Mouse (Mus musculus): ENCODE results near the gene Cd180.
A peak's percentile ranks its signal among the peaks of the same experiment; 100 is the strongest.

Cd180 gene

GRCm38 (mm10) chr13:102693341-102693801 lies at the start of gene Cd180:
TSS of gene Cd180 (plus strand) at chr13:102693558.
- DNase-seq (ENCODE audit: low read depth), result no peak

GRCm38 (mm10) chr13:102644344-102644743 lies 49.0 kb upstream of the Cd180 start:
- DNase-seq (ENCODE audit: low read depth), result no peak

- peak; percentile 79 for DNase-seq (ENCODE audit: low read depth)
Measured at GRCm38 (mm10) chr13:102644789-102645551, 48.4 kb upstream of the Cd180 start.

- DNase-seq (ENCODE audit: low read depth), result no peak
Measured at GRCm38 (mm10) chr13:102646271-102646771, 47.0 kb upstream of the Cd180 start.

GRCm38 (mm10) chr13:102647511-102647910 lies 45.8 kb upstream of the Cd180 start:
- no peak for DNase-seq (ENCODE audit: low read depth)

- DNase-seq (ENCODE audit: low read depth), result no peak
Measured at GRCm38 (mm10) chr13:102652303-102652889, 41.0 kb upstream of the Cd180 start.

- no peak for DNase-seq (ENCODE audit: low read depth)
Measured at GRCm38 (mm10) chr13:102655071-102655570, 38.2 kb upstream of the Cd180 start.

GRCm38 (mm10) chr13:102656153-102656690 lies 37.1 kb upstream of the Cd180 start:
- no peak for DNase-seq (ENCODE audit: low read depth)

- DNase-seq (ENCODE audit: low read depth), result no peak
Measured at GRCm38 (mm10) chr13:102658223-102658839, 35.0 kb upstream of the Cd180 start.

- no peak for DNase-seq (ENCODE audit: low read depth)
Measured at GRCm38 (mm10) chr13:102664041-102664440, 29.3 kb upstream of the Cd180 start.

GRCm38 (mm10) chr13:102664843-102665587 lies 28.3 kb upstream of the Cd180 start:
- peak; percentile 73 for DNase-seq (ENCODE audit: low read depth)

GRCm38 (mm10) chr13:102665588-102666232 lies 27.6 kb upstream of the Cd180 start:
- DNase-seq (ENCODE audit: low read depth), result no peak

- DNase-seq (ENCODE audit: low read depth), result peak; percentile 21
Measured at GRCm38 (mm10) chr13:102666233-102666614, 27.1 kb upstream of the Cd180 start.

- DNase-seq (ENCODE audit: low read depth), result no peak
Measured at GRCm38 (mm10) chr13:102666731-102667130, 26.6 kb upstream of the Cd180 start.

- no peak for DNase-seq (ENCODE audit: low read depth)
Measured at GRCm38 (mm10) chr13:102667401-102667800, 26.0 kb upstream of the Cd180 start.

- DNase-seq (ENCODE audit: low read depth), result no peak
Measured at GRCm38 (mm10) chr13:102667842-102668241, 25.5 kb upstream of the Cd180 start.

- no peak for DNase-seq (ENCODE audit: low read depth)
Measured at GRCm38 (mm10) chr13:102668933-102669332, 24.4 kb upstream of the Cd180 start.

GRCm38 (mm10) chr13:102669522-102670256 lies 23.7 kb upstream of the Cd180 start:
- DNase-seq (ENCODE audit: low read depth), result no peak

- no peak for DNase-seq (ENCODE audit: low read depth)
Measured at GRCm38 (mm10) chr13:102670503-102670902, 22.9 kb upstream of the Cd180 start.

- DNase-seq (ENCODE audit: low read depth), result no peak
Measured at GRCm38 (mm10) chr13:102674083-102674482, 19.3 kb upstream of the Cd180 start.
